Mouse (Mus musculus) forebrain, embryonic 14.5 days (tissue): ENCODE data around the gene Col15a1. TPM values are rescaled to one million over a fixed set of nuclear protein-coding genes. Genes with fewer than 3 reads are reported as not detected.

ENCODE experiments used
- ATAC-seq: fragments of 200-750 bp; cut with Nextera tagmentation; 2 replicates; pipeline ENCODE4 v1.8.0; 2017; ENCODE audit warnings: mild to moderate bottlenecking, moderate library complexity
- DNase-seq: peaks from one replicate; pipeline ENCODE4 v3.0.0-alpha.2; 2015; ENCODE audit warnings: low spot score
- H3K27ac ChIP-seq: fragments of 300-500 bp; sonication (generic); 2 replicates; pipeline ENCODE4 v1.5.1; 2014; ENCODE audit warnings: low read depth, mild to moderate bottlenecking, control low read depth, low read length, moderate library complexity
- H3K27me3 ChIP-seq: fragments of 300-500 bp; sonication (generic); replicated peaks from 2 replicates; pipeline ENCODE4 v1.6.1; 2014; ENCODE audit warnings: low read length, control low read depth, mixed read lengths; ENCODE audit not compliant: control insufficient read depth, insufficient read depth
- H3K36me3 ChIP-seq: fragments of 300-500 bp; sonication (generic); 2 replicates; pipeline ENCODE4 v1.6.1; 2014; ENCODE audit warnings: low read length, control low read depth; ENCODE audit not compliant: control insufficient read depth, insufficient read depth
- H3K4me1 ChIP-seq: fragments of 300-500 bp; sonication (generic); 2 replicates; pipeline ENCODE4 v1.6.1; 2014; ENCODE audit warnings: antibody characterized with exemption, low read length, control low read depth; ENCODE audit not compliant: control insufficient read depth, insufficient read depth
- H3K4me2 ChIP-seq: fragments of 300-500 bp; sonication (generic); 2 replicates; pipeline ENCODE4 v1.6.1; 2014; ENCODE audit warnings: mild to moderate bottlenecking, control low read depth, low read length
- H3K4me3 ChIP-seq: fragments of 300-500 bp; sonication (generic); 2 replicates; pipeline ENCODE4 v1.5.1; 2014; ENCODE audit warnings: low read depth, low read length, control low read depth
- H3K9ac ChIP-seq: fragments of 300-500 bp; sonication (generic); 2 replicates; pipeline ENCODE4 v1.6.1; 2014; ENCODE audit warnings: mild to moderate bottlenecking, low read length, control low read depth, moderate library complexity
- H3K9me3 ChIP-seq: fragments of 300-500 bp; sonication (generic); replicated peaks from 2 replicates; pipeline ENCODE4 v1.6.1; 2016; ENCODE audit warnings: low read length, control low read depth, mixed read lengths; ENCODE audit not compliant: control insufficient read depth
- WGBS: fragments of 180-500 bp; shearing (Covaris S2); extraction: QIAGEN DNeasy Blood & Tissue Kit; methylation state at CpG from one replicate; pipeline ENCODE4 v1.1.7; 2014; 5-methylcytosine and 5-hydroxymethylcytosine counted together
- polyA plus RNA-seq: library from polyadenylated mRNA; unstranded; fragments of >200 nt; fragmentation: Nextera tagmentation; extraction: Ambion mirVana; gene quantifications from 2 replicates; pipeline ENCODE4 v1.2.1, GENCODE M21; 2014

The Col15a1 gene
- polyA plus RNA-seq, 1 experiment from 2014 or later, result 1.9 TPM

DNA sequence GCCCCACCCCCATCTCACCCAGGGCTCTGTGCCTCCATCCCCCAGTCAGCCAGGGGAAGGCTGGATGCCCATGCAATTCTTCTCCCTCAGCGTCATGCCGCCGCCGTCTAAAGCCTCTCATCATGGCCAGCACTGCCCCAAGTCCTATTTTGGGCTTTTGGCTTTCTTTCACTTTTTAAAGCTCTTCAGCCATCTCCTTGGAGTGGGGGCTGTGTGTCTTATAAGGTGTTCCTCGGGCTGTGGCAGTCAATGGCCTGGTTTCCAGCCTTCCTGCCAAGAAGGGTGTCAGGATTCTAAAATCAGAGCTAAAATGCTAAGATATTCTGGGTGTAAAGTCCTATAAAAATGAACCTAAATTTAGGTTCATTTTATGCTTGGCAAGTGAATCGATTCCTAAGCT is 39.6 kb downstream of the Col15a1 start:
- Histone ChIP-seq H3K4me1 (no peaks in the 10 kb centered on the region), H3K27ac (no peak overlapping the region), H3K36me3 (no peaks in the 10 kb centered on the region), H3K27me3 (no peaks in the 10 kb centered on the region), H3K4me2 (no peak overlapping the region), H3K9me3 (peaks cover 2% of the 10 kb centered on the region; the same call in 1 of the 2 replicates), H3K4me3 (no peak overlapping the region), H3K9ac (no peak overlapping the region)
- DNase-seq (no peak), ATAC-seq (no peak)
- WGBS, result 69% methylated on average over 6 of the region's 6 CpGs

DNA sequence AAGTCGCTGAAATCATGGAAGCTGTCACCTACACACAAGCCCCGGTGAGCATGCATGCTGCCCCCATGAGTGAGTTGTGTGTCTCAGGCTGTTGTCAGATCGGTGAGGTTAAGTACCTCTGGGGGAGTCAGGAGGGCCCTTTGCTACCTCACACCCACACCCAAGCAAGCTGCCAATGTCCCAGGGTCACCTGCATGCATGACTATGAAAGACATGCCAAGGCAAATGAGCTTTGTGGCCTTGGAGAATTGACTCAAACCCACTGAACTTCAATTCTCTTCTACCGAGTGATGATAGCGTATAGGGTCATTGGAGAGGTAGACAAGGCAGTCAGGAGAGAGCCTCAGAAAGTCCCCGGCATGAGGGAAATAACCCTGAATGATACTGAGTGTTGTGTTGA is 41.2 kb downstream of the Col15a1 start:
- peaks cover 5% of the 10 kb centered on the region; the same call in 1 of the 2 replicates for H3K9me3 ChIP-seq
- no peak overlapping the region for H3K27ac ChIP-seq
- no peak overlapping the region for H3K4me3 ChIP-seq
- H3K36me3 ChIP-seq, result no peaks in the 10 kb centered on the region
- WGBS, result 89% methylated on average over 6 of the region's 6 CpGs
- no peak overlapping the region for H3K9ac ChIP-seq
- no peaks in the 10 kb centered on the region for H3K4me1 ChIP-seq
- ATAC-seq (no peak), DNase-seq (no peak)
- no peaks in the 10 kb centered on the region for H3K27me3 ChIP-seq
- no peak overlapping the region for H3K4me2 ChIP-seq

GRCm38 (mm10) chr4:47251069-47251468 is 43.1 kb downstream of the Col15a1 start:
- DNase-seq, result peak; percentile 42
- Histone ChIP-seq H3K9me3 (peaks cover 5% of the 10 kb centered on the region; the same call in 1 of the 2 replicates), H3K27ac (no peak overlapping the region), H3K4me3 (no peak overlapping the region), H3K4me1 (no peaks in the 10 kb centered on the region), H3K36me3 (no peaks in the 10 kb centered on the region), H3K9ac (no peak overlapping the region), H3K27me3 (no peaks in the 10 kb centered on the region), H3K4me2 (no peak overlapping the region)
- no peak for ATAC-seq
- WGBS, result 55% methylated on average over 5 of the region's 5 CpGs

- H3K9ac ChIP-seq, result no peak overlapping the region
- H3K9me3 ChIP-seq, result peaks cover 5% of the 10 kb centered on the region; the same call in 1 of the 2 replicates
- H3K36me3 ChIP-seq, result no peaks in the 10 kb centered on the region
- ATAC-seq (peak; percentile 55; the same call in 1 of the 2 replicates), DNase-seq (peak; percentile 41)
- no peak overlapping the region for H3K4me3 ChIP-seq
- no peaks in the 10 kb centered on the region for H3K27me3 ChIP-seq
- no peak overlapping the region for H3K27ac ChIP-seq
- WGBS, result 82% methylated on average over 11 of the region's 11 CpGs
- H3K4me2 ChIP-seq, result no peak overlapping the region
- no peaks in the 10 kb centered on the region for H3K4me1 ChIP-seq
These were observed 43.9 kb downstream of the Col15a1 start for GRCm38 (mm10) chr4:47251693-47252435.

- no peaks in the 10 kb centered on the region for H3K4me1 ChIP-seq
- H3K27me3 ChIP-seq, result no peaks in the 10 kb centered on the region
- H3K9ac ChIP-seq, result no peak overlapping the region
- peaks cover 5% of the 10 kb centered on the region; the same call in 1 of the 2 replicates for H3K9me3 ChIP-seq
- no peak overlapping the region for H3K27ac ChIP-seq
- no peak overlapping the region for H3K4me3 ChIP-seq
- H3K36me3 ChIP-seq, result no peaks in the 10 kb centered on the region
- WGBS, result 98% methylated on average over 3 of the region's 3 CpGs
- H3K4me2 ChIP-seq, result no peak overlapping the region
- no peak for ATAC-seq
- no peak for DNase-seq
These were observed 44.7 kb downstream of the Col15a1 start for GRCm38 (mm10) chr4:47252627-47253026.

DNA sequence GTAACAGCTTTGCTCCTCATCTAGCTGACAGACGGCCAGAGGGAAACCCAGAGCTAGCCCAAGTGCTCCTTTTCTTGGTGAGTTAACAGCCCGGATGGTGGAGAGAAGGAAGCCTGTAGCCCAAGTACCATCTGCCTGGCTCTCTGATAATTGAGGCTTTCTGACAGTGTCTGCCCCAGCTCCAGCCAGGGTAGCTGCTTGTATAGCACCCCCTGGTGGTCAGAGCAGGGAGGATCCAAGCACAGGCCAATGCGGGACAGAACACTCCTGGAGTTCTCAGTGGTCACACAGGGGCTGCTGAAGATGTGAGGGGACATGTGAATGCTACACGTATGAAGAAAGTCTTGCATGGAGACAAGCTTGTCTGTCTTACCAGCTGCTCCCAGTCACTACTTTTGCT is 47.7 kb downstream of the Col15a1 start:
- no peak for ATAC-seq
- no peaks in the 10 kb centered on the region for H3K4me1 ChIP-seq
- H3K36me3 ChIP-seq, result no peaks in the 10 kb centered on the region
- no peak overlapping the region for H3K27ac ChIP-seq
- H3K4me2 ChIP-seq, result no peak overlapping the region
- peak; percentile 62 for DNase-seq
- WGBS, result 43% methylated on average over 4 of the region's 4 CpGs
- peaks cover 5% of the 10 kb centered on the region; the same call in 1 of the 2 replicates for H3K9me3 ChIP-seq
- H3K27me3 ChIP-seq, result no peaks in the 10 kb centered on the region
- no peak overlapping the region for H3K4me3 ChIP-seq
- no peak overlapping the region for H3K9ac ChIP-seq

DNA sequence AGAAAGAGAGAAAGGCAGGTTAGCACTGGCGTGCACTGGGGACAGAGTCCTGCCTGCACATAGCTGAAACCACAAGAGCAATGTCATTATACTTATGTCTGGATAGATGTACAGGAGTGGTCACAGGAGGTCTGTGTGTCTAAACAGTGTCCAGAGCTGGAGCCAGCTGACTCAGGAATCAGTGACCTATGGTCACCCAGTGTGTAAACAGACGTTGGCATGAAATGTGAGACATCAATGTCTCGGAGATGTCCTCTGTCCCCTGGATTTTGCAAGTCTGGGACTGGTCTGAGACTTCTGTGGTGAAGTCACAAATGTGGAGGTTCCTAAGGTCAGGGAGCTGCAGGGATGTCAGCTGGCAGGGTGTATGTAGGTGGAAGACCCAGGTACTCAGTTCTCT is 50.2 kb downstream of the Col15a1 start:
- ATAC-seq (no peak), DNase-seq (no peak)
- Histone ChIP-seq H3K27ac (no peak overlapping the region), H3K9me3 (no peaks in the 10 kb centered on the region), H3K4me1 (no peaks in the 10 kb centered on the region), H3K4me2 (no peak overlapping the region), H3K27me3 (no peaks in the 10 kb centered on the region), H3K4me3 (no peak overlapping the region), H3K9ac (no peak overlapping the region), H3K36me3 (no peaks in the 10 kb centered on the region)
- 88% methylated on average over 3 of the region's 3 CpGs for WGBS

DNA sequence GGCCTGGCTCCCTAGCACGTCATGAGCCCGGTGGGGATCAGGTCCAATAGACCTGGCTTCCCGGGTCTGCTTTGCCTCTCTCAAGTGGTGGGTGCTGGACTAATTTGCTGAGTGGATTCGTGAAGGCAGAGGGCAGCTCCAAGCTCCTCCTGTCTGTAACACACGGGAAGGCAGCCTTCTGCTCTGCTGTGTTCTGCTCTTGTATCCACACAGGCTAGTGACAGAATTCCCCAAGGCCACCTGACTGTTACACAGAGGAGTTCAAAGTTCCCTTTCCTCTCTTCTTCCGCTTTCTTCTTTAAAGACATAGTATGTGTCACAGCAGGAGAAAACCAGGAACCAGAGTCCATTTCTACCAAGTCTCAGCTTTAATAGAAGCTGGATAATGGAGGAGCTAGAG is 53.1 kb downstream of the Col15a1 start:
- Histone ChIP-seq H3K4me2 (no peak overlapping the region), H3K9ac (no peak overlapping the region), H3K9me3 (no peaks in the 10 kb centered on the region), H3K36me3 (no peaks in the 10 kb centered on the region), H3K27me3 (no peaks in the 10 kb centered on the region), H3K27ac (no peak overlapping the region), H3K4me3 (no peak overlapping the region), H3K4me1 (no peaks in the 10 kb centered on the region)
- 86% methylated on average over 6 of the region's 6 CpGs for WGBS
- ATAC-seq (no peak), DNase-seq (no peak)

GRCm38 (mm10) chr4:47261919-47262318 is 54.0 kb downstream of the Col15a1 start:
- no peak overlapping the region for H3K27ac ChIP-seq
- no peak for ATAC-seq
- H3K4me3 ChIP-seq, result no peak overlapping the region
- H3K4me1 ChIP-seq, result no peaks in the 10 kb centered on the region
- no peaks in the 10 kb centered on the region for H3K27me3 ChIP-seq
- no peak overlapping the region for H3K4me2 ChIP-seq
- no peak for DNase-seq
- WGBS, result 87% methylated on average over 5 of the region's 5 CpGs
- H3K36me3 ChIP-seq, result no peaks in the 10 kb centered on the region
- no peaks in the 10 kb centered on the region for H3K9me3 ChIP-seq
- no peak overlapping the region for H3K9ac ChIP-seq
